Mouse (Mus musculus) frontal cortex, postnatal 36 days (tissue): ENCODE results near the gene Actr1a.

Source experiments
- DNase-seq, 2 experiments: peaks; one replicate each; pipeline ENCODE4 v3.0.0; 2022; ENCODE audit warnings: low spot score in 2 of 2

Actr1a gene

DNA sequence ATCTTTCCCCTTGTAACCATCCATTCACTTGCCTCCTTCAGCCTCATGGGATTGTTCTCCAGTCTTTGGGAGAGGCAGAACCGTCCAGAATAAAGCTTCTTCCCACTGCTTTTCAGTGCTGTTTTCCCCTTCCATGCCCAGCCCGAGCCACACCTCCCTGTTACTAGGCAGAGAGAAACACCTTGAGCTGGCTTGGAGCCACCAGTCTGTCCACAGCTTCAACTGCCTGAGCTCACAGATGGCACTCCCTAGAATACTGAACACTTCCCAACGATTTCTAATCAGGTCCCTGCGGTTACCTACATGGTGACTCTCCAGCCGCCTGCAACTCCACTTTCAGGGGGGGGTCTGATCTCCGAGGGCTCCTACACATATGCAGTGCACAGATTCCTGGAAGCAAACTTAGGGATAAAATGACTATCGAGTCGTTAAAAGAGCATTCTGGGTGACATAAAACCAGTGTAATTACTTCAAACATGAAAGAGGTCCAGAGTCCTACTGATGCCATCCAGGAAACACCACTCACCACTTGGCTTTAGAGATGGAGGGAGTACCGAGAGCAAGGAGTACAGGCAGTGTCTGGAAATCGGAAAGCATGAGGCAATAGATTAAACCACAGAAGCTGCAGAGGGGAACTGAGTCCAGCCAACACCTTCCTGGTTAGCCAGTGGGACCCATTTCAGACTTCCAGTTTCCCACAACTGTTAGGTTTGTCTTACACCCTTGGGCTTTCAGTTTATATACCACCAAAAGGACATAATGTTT lies 45.2 kb downstream of the Actr1a start, which contains the start of gene 2310034G01Rik:
2310034G01Rik (minus strand) TSS at position 135 of the 765 bp plus-strand sequence.
- DNase-seq = no peak

DNA sequence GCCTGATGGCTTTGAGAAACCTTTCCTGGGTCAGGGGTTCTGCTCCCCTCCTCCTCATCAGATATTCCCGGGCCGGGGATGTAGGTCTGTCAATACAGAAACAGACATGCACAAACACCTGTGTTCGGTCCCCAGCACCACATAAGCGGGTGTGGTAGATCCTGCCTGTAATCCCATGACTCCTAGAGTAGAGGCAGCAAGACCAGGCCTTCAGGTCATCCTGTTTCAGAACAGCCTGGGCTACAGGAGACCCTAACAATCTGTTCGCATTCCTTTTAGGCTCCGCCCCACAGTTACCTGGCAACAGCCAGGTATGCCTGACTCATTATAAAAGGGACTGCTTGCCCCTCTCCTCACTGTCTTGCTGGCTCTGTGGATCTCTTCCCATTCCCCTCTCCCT lies 46.0 kb downstream of the Actr1a start:
- DNase-seq = no peak

DNA sequence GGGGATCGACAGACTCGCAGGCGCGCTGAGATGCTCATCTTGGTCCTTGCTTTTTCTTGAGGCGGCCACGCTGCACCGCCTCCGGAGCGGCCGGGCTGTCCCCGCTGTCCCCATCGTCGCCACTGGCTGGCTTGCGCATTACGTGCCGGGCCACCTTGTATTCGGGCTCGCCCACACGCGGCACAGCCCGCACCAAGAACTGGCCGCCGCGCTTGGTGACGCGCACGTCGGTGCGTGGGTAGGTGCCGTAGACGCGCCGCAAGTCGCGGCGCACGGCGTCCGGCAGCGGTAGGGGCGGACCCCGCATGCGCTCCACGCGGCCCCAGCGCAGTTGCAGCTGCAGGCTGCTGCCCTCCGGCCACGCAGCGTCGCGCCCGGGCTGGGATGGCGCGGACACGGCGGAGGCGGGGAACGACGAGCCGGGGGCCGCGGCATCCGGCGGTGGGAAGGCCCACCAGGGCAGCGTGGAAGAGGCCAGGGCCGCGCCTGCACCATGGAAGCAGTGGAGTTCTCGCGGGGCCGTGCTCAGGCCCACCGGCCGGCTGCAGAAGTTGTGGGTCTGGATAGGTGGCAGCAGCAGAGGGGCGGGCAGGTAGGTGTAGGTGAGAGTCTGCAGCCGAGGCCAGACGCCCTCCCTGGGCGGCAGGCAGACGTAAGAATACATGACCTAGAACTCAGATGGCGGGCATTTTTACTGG lies 46.6 kb downstream of the Actr1a start:
- peak; percentile 90 to 95 for DNase-seq

DNA sequence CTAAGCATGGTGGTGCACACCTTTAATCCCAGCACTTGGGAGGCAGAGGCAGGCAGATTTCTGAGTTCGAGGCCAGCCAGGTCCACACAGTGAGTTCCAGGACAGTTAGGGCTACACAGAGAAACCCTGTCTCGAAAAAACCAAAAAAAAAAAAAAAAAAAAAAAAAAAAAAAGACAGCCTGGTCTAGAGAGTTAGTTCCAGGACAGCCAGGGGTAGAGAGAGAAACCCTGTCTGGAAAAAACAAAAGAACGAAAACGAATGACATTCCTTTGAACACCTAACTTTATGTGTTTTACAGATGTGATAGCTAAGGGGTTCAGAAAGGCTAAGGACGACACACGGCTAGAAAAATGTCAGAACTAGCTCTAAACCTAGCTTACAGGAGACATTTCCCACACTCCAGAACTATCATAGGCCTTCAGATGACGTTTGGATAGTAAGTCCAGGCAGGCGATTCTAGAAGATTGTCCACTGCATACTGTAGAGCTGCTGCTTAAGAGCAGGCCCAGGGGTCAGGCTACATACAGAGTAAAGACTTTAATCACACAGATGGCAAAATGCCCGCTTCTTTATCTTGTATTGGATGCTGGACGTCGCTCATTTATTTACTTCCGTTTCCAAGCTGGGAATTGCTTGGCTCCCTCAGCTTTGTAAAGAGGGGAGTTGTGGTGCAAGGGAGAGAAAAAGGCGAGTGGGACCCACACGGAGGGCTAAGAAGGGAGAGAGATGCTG lies 47.4 kb downstream of the Actr1a start:
- peak in 1 of 2 experiments; percentile 39 for DNase-seq

DNA sequence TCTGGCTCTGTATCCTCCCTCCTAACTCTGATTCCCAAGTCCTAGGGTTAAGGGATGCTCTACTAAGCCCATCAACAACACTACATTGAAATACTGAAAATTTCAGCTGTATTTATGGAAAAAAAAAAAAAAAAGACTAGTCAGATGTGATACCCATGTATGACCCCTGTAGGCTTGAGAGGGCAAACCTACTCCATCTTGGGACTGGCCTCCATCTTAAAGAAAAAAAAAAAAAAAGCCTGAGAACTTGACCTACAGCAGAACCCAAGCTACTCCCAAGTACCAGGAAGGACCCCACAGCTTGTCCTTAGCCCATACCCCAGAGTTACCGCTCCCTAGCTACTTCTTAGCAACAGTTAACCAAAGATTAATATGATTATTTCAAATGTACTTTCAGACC lies 48.4 kb downstream of the Actr1a start:
- DNase-seq = no peak

DNA sequence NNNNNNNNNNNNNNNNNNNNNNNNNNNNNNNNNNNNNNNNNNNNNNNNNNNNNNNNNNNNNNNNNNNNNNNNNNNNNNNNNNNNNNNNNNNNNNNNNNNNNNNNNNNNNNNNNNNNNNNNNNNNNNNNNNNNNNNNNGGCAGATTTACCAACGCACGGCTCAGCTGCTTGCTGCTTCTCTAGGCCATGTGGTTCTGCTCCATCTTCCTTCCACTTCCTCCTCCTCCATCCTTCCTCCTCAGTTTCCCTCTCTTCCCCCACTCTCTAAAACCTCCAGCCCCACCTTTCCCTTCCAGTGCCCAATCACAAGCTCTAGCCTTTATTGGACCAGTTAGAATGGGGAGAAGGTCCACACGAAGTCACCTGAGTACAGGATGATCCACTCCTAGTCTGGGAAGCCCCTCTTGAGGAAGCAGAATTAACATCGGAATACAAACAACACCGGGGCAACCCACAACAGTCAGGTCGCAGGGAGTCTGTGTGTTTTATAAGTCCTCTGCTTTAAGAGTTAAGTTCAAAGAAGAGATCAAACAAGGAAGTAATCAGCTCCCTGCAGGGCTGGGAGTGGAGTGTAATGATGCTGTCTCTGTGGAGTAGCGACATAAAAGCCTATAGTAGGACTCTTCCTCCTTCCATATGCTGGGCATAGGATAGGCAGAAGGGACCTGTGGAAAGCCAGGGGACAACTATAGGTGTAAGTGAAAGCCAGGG lies 50.7 kb downstream of the Actr1a start:
- no peak for DNase-seq

DNA sequence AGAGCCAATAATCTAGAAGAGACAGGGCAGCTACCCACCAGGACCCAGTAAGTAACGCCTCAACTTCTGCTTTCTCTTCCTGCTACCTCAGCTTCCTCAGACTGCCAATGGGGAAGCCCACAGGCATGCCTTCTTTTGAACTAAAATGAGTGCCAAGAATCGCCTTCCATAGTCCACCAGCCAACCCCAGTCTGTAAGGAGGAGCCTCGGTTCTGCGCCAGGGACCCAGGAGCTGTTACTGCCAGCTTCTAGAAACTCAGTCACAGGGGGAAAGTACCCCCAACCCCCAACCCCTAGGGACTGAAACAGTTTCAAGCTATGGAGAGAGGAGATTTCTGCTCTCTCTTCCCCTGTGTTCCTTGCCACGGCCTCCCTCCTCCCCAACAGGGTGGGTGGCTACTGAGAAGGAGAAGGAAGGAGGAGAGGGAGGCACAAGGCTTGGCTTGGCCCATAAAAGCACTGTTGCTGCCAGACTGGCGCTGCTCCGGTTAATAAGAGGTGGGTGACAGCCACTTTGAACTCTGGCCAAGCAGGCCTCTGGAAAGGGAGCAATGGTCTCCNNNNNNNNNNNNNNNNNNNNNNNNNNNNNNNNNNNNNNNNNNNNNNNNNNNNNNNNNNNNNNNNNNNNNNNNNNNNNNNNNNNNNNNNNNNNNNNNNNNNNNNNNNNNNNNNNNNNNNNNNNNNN lies 56.1 kb downstream of the Actr1a start:
- DNase-seq = peak in 1 of 2 experiments; percentile 54

DNA sequence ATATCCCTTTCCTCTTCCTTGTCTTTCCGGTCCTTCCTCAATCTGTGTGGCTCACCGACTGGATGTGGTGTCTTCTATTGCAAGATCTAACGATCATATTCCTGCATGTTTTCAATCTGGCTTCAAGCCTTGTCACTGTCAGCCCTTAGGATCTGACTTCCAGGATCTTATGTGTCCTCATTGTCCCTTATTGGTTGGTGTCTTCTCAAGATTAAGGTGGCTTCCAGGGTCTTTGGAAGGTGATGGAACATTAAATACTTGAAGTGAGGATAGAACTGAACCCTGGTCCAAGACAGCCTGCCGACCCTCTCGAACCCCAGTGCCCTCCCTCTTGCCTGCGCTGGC lies 56.6 kb downstream of the Actr1a start:
- DNase-seq = no peak

DNA sequence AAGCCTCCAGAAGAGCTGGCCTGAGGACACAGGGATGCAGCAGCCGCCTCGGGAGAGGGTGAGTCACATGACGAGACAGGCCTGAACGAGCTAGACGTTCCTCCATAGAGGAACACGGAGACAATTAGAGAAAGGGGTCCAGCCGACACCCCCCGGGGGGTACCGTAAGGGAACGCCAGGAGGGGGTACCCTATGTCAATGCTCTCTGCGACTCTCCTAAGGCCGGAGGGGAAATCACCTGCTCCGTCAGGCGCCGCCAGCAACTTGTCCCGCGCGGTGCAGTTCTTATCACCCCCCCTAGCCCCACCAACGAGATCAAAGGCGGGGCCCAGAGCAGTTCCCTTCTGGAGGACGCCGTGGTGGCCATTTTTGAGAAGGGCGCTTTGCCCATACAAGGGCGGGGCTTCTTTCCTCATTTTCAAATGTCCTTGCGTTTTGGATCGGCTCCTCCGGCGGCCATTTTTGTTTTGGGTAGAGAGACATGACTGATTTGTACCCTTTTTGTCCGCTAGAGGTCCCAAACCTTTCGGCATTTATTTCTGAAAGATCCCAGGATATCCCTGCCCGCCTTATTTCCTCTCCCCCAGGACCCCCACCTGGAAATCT lies 57.1 kb downstream of the Actr1a start, which contains the start of gene Cuedc2:
Cuedc2 (minus strand) TSS at position 372 of the 606 bp plus-strand sequence.
- DNase-seq = peak; percentile 98 to 99

DNA sequence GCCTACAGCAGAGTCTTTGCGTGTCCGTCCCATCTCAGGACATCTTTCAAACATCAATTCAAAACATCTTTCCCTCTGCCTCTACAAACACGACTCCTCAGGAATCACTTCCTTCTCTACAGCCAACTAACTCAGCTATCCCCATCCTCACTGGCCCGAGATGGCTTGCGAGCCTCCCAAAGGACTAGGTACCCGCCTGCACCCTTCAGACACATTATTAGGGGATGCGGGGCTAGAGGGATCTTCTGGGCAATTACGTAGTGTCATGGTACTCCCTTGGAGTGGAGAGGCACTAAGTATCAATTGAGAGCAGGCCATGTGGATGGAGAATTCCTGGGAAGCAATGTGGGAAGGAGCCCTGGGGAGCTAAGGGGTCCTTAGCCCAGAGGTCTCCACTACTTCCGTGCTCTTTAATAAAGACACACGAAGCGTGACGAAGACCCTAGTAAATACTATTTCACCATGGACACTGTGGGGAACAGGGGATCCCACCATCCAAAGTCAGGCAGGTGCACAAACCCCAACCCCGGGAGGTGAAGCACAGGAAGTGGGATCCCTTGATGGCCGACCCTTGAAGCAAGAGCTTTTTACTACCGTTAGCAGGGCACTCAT lies 57.7 kb downstream of the Actr1a start:
- no peak for DNase-seq

DNA sequence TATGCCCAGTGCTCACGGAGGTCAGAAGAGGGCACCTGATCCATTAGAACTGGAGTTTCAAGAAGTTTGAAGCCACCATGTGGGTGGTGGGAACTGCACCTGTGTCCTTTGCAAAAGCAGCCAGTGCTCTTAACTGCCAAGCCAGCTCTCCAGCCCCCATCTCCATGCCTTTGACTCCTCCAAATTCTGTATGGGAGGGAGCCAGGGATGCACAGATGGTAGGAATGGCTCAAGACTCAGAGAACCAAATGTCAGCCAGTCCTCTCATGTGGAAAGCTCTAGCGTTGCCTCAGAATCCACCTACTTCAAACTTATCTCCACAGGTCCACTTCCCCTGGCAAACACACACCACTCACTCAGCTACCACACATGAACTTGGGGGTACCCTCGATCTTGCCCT lies 61.6 kb downstream of the Actr1a start:
- no peak for DNase-seq

DNA sequence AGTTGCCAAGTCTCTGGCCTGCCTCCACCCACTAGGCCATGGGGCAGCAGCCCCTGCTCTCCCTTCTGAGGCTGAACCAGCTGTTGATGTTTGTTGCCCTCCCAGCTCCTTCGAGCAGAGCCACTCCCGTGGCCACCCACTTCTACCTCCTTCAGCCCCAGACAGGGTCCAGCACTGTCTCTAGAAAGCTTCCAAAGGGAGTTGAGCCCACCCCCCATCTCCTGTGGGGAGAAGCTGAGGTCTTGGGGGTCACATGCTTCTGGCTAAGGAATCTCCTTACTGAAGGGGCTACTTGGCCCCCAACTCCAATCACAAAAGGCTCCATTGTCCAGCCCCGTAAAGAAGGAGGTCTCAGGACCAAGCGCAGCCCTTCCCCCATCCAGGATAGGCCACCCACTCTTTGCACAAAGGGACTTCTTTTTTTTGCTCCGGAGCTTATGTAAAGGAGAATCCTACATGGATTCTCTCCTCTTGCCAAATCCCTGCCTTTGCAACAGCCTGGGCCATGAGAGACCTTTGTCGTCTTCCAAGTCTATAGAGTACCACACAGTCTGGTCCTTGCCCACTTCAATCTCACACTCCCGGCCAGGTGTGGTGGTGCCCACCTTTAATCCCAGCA lies 62.7 kb downstream of the Actr1a start:
- DNase-seq = peak in 1 of 2 experiments; percentile 30

DNA sequence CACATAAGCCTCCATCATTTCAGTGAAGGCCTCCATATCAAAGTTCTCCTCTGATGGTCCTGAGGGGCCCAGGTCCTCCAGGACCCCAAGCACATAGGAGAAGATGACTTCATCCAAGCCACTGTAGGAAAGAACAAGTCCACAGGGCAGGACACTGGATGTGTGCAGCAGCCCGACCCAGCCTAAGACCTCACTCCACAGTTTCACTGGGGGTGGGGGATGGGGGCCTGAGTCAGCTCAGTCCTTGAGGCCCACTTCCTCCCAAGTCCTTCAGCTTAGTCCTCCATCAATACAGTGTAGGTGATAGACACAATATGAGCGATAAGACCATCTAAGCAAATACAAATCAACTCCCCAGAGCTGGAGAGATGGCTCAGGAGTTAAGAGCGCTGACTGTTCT lies 63.6 kb downstream of the Actr1a start:
- no peak for DNase-seq

DNA sequence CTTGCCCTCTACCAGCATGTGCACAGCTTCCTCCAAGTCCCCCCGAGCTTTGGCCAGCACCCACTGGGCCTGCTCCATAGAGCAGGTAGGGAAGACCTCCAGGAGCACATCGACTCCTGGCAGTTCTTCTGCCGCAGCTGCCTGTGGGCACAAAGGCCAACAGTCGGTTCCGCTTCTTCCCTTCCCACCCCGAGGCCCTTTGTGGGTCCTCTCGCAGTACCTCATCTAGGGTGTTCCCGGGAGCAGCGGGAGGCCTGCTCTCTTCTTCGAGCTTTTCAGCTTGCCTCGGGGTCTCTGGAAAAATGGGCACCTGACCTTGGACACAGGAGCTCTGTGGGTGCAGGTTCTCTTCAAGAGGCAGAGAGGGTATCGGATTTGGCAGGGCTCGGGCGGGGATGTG lies 64.2 kb downstream of the Actr1a start:
- DNase-seq = no peak

DNA sequence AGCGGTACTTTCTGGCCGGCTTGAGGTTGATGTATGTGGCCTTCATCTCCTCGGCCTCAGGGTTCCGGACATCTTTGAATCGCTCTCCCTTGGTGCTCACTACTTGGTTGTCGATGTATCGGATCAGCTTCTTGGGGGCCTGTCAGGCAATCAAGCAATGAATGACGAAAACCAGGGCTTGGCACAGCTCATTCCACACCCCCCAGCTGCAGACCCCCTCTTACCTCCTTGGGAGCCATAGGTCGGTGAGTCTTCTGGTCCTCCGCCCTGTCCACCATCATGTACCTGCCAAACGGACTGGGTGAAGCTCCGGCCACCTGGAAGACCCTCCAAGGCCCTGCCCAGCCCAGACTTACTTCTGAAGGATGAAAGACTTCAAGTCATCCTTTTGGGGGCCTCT lies 64.9 kb downstream of the Actr1a start:
- DNase-seq = no peak

DNA sequence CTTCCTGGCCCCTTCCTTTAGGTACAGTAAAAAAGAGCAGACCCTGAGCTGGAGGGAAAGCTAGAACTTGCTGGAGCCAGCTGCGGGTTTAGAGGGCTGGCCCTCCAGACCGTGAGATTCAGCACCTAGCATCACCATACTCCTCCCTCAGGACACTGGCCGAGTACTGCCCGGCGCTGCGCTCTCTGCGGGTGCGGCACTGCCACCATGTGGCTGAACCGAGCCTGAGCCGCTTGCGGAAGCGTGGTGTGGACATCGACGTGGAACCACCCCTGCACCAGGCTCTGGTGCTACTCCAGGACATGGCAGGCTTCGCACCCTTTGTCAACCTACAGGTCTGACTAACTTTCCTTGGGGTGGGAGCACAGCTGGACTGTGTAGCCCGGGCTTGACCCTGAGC lies 65.6 kb downstream of the Actr1a start:
- peak; percentile 79 to 83 for DNase-seq

DNA sequence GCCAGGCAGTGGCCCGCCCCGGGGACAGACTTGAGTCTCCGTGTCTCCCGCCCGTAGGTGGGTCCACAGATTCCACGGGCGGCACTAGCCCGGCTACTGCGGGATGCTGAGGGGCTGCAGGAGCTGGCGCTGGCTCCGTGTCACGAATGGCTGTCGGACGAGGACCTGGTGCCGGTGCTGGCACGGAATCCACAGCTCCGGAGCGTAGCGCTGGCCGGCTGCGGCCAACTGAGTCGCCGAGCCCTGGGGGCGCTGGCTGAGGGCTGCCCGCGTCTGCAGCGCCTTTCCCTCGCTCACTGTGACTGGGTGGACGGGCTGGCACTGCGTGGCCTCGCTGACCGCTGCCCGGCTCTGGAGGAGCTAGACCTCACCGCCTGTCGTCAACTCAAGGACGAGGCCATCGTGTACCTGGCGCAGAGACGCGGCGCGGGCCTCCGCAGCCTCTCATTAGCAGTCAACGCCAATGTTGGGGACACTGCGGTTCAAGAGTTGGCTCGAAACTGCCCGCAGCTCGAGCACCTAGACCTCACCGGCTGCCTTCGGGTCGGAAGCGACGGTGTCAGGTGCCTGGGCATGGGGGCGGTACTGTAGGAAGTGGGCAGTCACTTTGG lies 66.4 kb downstream of the Actr1a start:
- peak in 1 of 2 experiments; percentile 39 for DNase-seq

DNA sequence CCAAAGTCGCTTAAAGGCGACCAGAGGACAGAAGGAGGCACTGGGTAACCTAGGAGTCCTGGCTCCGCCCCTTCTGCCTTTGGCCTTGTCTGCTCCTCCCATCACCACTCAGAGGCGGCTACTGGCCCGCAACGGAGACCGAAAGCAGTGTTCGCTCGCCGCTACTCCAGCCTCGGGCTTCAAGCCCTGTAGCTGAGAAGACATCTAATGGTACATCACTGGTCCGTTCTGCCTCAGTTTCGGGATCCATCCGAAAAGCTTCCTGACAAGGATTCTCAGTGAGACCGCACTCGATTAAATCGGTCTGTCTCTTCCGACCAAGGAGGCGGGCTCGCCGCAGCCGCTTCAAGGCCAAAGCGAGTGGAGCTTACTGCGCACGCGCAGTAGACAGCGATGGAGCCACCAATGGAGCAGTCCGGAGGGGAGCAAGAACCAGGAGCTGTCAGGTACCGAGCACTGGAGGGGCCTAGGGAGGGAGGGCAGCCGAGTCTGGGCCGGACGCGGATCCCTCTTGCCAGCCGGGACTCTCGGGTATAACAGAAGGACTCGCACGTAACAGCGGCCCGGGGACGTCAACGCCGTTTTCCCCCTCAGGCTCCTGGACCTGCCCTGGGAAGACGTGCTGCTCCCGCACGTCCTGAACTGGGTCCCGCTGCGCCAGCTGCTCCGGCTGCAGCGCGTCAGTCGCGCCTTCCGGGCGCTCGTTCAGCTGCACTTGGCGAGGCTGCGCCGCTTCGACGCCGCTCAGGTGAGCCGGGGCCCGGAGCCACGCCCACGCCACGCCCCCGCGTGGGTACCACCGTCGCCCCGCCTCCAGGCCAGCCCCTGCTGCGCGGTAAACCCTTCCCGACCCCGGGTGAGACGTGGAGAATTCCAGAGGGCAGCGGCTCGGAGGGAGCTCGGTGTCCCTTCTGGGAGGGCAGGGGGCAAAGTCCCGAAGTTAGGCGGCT lies 67.2 kb downstream of the Actr1a start, which contains the start of gene Fbxl15:
Fbxl15 (plus strand) TSS at position 104 of the 950 bp plus-strand sequence.
- peak; percentile 95 to 97 for DNase-seq
